Mouse (Mus musculus): ENCODE measurements around the gene Gipr.
"Not testable (repeated sequence)": the region's sequence is repeated elsewhere in the genome, so short reads cannot be mapped to it uniquely, and the experiment has no call there.

Gipr gene

GRCm38 (mm10) chr7:19178443-19179092 is 12.6 kb upstream of the Gipr start:
- peak; percentile 83 for DNase-seq (ENCODE audit: extremely low spot score)

- no peak for DNase-seq (ENCODE audit: extremely low spot score)
These were observed 12.1 kb upstream of the Gipr start for GRCm38 (mm10) chr7:19178035-19178434.

GRCm38 (mm10) chr7:19177216-19177615 is 11.3 kb upstream of the Gipr start:
- DNase-seq (ENCODE audit: extremely low spot score) = no peak

GRCm38 (mm10) chr7:19176516-19176947 is 10.6 kb upstream of the Gipr start:
- no peak for DNase-seq (ENCODE audit: extremely low spot score)

- DNase-seq (ENCODE audit: extremely low spot score) = peak; percentile 71
These were observed 10.0 kb upstream of the Gipr start, which contains the start of gene Eml2 for GRCm38 (mm10) chr7:19175708-19176515. Gene Eml2, plus strand, starts transcription at chr7:19176421.

- peak; percentile 89 for DNase-seq (ENCODE audit: extremely low spot score)
These were observed 6.9 kb upstream of the Gipr start for GRCm38 (mm10) chr7:19172874-19173273.

- DNase-seq (ENCODE audit: extremely low spot score) = no peak
These were observed 5.9 kb upstream of the Gipr start for GRCm38 (mm10) chr7:19171831-19172230.

GRCm38 (mm10) chr7:19170142-19170541 is 4.2 kb upstream of the Gipr start:
- DNase-seq (ENCODE audit: extremely low spot score) = no peak

GRCm38 (mm10) chr7:19169506-19169905 is 3.6 kb upstream of the Gipr start:
- DNase-seq (ENCODE audit: extremely low spot score) = no peak

GRCm38 (mm10) chr7:19166990-19167389 is 1.1 kb upstream of the Gipr start:
- no peak for DNase-seq (ENCODE audit: extremely low spot score)

GRCm38 (mm10) chr7:19164978-19165377 is 949 bp downstream of the Gipr start:
- DNase-seq (ENCODE audit: extremely low spot score) = peak; percentile 42

- DNase-seq (ENCODE audit: extremely low spot score) = peak; percentile 64
These were observed 1.7 kb downstream of the Gipr start for GRCm38 (mm10) chr7:19164189-19164588.

- no peak for DNase-seq (ENCODE audit: extremely low spot score)
These were observed 2.2 kb downstream of the Gipr start for GRCm38 (mm10) chr7:19163752-19164151.

- no peak for DNase-seq (ENCODE audit: extremely low spot score)
These were observed 3.0 kb downstream of the Gipr start for GRCm38 (mm10) chr7:19162928-19163327.

GRCm38 (mm10) chr7:19160115-19160514 is 5.8 kb downstream of the Gipr start:
- peak; percentile 73 for DNase-seq (ENCODE audit: extremely low spot score)

GRCm38 (mm10) chr7:19159411-19159810 is 6.5 kb downstream of the Gipr start:
- no peak for DNase-seq (ENCODE audit: extremely low spot score)

- DNase-seq (ENCODE audit: extremely low spot score) = no peak
These were observed 7.3 kb downstream of the Gipr start for GRCm38 (mm10) chr7:19158601-19159000.

- DNase-seq (ENCODE audit: extremely low spot score) = peak; percentile 93
These were observed 8.6 kb downstream of the Gipr start for GRCm38 (mm10) chr7:19157160-19157800.

GRCm38 (mm10) chr7:19155825-19156475 is 10.0 kb downstream of the Gipr start:
- no peak for DNase-seq (ENCODE audit: extremely low spot score)

GRCm38 (mm10) chr7:19154796-19155195 is 11.1 kb downstream of the Gipr start:
- DNase-seq (ENCODE audit: extremely low spot score) = no peak

GRCm38 (mm10) chr7:19151121-19151520 is 14.8 kb downstream of the Gipr start:
- DNase-seq (ENCODE audit: extremely low spot score) = not testable (repeated sequence)

GRCm38 (mm10) chr7:19149626-19150025 is 16.3 kb downstream of the Gipr start, which contains the start of gene Snrpd2:
Gene Snrpd2, plus strand, starts transcription at chr7:19149722.
- peak; percentile 97 for DNase-seq (ENCODE audit: extremely low spot score)

All from embryo, embryonic 9.5 days (tissue).